Mouse (Mus musculus): Measurements from ENCODE around the gene Trim61.
"Not testable (repeated sequence)": the region's sequence is repeated elsewhere in the genome, so short reads cannot be mapped to it uniquely, and the experiment has no call there.

The Trim61 gene

DNA sequence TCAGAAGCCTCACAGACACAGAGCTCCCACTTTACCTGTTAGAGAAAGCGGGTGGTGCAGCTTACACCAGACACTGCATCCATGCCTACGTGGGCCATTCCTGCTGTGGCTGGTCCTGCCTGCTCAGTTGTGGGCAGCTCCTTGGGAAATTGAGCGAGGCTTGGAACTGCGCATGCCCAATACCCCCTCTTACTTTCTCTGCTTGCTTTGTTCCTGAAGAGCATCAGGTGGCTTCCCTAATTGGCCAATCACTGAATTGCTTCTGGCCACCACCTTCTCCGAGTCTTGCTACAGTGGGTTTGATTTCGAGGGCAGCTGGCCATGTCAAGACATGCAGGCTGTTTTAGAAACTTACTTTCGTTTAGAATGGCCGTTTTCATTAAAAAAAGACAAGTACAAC is at the start of gene Trim61, which contains the start of gene Trim60:
Gene Trim61 (minus strand): TSS at position 101 of the 400 bp plus-strand sequence.
Gene Trim60 (minus strand): TSS at position 162 of the 400 bp plus-strand sequence.
- DNase-seq (ENCODE audit: low spot score): no peak

DNA sequence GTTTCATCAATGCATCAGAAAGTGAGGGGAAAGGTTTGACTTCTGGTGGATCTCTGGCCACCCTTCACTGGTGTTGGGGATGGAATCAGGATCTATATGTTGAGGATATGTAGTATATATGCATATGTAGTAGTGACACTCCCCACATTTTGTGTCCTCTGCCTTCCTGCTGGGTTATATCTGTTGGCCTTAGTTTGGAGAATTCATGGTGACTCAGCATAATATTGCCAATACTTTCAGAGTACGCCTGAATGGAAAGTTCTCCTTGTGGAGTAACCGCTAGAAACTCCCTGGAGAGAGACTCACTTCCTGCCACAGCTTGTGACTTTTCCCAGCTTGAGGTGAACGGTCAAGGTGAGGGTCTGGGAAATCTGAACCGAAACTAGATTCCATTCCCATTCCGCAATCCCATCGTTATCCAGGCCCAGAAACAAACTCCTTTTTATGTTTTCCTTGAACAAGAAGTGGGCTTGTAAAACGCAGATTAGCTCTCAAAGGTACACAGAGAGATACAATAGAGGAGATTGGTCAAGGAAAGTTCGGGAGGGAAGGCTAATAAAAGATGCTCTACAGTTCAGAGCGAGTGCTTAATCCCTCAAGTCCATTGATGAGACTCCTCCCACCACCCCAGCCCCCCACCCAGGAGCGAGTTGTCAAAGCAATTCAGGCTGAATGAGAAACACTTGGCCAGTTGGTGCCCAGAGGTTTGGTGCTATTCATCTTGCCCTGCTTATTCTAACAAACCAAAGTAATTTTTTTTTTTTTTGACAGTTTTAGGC is 49.6 kb upstream of the Trim61 start:
- no peak for DNase-seq (ENCODE audit: low spot score)

DNA sequence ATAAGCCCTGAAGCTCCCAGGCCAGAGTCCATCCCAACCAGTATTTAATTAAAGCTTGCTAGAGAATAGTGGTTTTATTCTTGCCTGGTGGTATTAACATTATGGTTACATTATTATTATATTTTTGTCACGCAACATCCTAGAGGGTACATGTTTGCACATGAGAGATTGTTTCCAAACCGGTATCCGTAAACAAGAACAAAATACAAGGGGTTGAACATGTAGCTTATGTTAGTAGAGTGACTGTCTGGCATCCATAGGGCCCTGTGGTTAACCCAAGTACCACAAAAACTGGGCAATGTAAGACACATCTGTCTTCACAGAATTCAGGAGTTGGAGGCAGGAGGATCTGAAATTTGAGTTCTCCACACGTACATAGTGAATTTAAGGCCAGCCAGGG is 48.7 kb upstream of the Trim61 start:
- DNase-seq (ENCODE audit: low spot score): no peak

DNA sequence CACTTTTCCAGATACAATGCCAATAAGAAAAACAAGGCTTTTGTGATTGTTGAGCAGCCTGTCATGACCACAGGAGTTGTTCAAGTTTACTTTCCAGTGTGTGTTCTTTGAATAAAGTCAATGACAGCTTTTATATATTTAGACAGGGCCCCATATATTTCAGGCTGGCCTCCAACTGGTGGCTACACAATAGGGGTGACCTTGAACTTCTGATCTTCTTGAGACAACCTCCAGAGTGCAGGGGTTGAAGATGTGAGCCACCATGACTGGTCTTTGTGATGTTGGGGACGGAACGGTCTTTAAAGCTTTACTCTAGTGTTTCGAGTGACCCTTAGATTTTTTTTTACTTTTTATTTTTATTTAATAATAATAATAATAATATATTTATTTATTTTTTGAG is 47.3 kb upstream of the Trim61 start:
- DNase-seq (ENCODE audit: low spot score): no peak

DNA sequence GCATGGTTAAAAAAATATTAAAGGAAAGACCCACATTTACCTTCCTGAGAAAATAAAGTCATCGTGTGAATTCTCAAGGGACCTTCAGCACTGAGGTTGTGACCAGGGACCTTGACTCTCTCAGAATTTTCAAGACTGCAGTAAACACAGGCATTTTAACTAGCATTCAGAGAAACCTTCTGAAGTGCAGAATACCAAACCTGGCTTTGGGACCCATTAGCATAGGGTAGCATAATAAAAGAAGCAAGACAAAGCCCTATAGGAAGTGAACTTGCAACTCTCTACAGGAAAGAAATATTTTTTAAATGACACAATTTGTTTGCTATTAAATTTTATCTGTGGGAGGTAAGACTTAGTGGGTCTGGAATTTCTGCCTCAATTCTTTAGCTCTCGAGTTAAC is 45.7 kb upstream of the Trim61 start:
- no peak for DNase-seq (ENCODE audit: low spot score)

DNA sequence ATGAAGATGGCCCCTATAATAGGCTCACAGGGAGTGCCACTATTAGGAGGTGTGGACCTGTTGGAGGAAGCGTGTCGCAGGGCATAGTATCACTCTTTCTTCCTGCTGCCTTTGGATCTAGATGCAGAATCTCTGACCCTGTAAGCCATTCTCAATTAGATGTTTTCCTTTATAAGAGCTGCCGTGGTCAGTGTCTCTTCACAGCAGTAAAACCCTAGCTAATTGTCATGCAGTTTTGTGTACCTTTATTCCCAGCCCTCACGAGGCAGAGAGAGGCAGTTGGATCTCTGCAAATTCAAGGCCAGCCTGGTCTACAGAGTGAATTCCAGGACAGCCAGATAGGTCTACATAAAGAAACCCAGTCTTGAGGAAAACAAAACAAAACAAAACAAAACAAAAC is 43.9 kb upstream of the Trim61 start:
- DNase-seq (ENCODE audit: low spot score): no peak

DNA sequence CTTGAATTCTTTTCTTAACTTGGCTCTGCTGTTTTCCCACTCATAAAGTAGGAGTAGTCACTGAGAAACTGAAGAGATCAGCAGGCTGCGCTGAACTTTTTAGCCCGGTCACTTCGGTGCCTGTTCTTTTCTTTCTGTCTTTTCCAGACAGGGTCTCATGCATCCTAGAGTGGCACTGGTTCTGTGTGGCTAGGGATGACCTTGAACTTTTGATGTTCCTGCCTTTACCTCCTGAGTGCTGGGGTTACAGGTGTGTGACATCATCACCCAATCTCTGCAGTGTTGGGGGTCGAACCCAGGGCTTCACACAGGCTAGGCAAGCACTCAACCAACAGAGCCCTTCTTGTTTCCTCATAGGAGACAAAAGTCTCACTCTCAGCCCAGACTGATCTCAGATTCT is 38.4 kb upstream of the Trim61 start:
- DNase-seq (ENCODE audit: low spot score): no peak

DNA sequence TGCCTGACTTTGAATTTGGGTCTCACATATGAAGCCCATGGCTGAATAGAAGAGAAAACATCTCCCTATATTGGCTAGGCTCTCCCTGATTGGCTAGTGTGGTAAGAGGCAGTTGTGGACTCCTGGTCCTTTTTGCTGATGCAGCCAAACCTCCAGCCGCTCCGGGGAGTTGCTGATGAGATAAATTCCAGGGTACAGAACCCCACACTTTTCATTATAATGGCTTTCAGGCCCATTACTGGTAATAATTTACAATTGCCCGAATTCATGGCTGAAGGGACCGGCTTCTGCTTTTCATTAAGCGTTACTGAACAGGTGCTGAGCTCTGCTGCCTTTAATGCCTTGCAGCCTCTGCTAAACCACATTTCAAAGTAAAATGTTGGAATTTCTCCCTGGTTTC is 35.6 kb upstream of the Trim61 start:
- no peak for DNase-seq (ENCODE audit: low spot score)

DNA sequence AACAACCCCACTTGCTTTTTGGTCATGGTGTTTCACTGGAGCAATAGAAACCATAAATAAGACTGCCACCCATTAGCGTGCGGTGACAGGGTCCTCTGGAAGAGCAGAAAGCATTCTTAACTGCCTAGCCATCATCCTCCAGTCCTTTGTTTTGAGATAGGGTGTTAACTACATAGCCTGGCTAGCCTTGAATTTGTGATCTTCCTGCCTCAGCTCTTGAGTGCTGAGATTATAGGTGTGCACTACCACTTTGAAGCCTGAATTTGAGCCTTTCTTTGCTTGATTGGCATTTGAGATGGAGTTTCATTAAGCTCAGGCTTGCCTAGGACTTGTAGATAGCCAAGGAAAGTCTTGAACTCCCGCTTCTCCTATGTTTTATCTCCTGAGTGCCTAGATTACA is 35.2 kb upstream of the Trim61 start:
- DNase-seq (ENCODE audit: low spot score): no peak

DNA sequence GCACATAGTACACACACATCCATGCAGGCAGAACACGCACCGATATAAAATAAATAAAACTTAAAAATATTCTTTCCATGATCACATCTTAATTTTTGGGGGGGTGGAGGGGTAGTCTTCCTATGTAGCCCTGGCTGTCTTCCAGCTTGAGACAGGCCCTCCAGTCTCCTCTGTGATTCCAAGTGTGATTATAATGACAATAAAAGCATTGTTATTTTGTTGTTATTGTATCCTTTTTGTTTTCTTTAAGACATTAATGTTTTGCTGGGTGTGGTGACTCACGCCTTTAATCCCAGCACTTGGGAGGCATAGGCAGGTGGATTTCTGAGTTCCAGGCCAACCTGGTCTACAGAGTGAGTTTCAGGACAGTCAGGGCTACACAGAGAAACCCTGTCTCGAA is 29.5 kb upstream of the Trim61 start:
- no peak for DNase-seq (ENCODE audit: low spot score)

DNA sequence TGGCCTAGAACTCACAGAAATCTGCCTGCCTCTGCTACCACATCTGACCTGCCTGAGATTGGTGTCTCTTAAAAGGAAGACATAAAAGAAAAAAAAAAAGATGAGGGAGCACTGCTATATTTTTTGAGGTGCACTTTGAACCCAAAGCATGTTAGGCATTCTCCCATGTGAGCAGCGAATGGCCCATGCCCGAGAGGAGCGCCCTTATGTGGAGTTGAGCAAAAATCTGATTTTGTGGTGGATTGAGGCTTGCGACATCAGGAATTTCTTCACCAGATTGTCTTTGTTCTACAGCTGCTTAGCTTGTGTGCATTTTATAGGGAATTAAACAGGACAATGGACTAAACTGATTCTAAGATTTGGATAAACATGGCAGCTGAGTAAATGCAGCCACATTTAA is 28.9 kb upstream of the Trim61 start:
- DNase-seq (ENCODE audit: low spot score): no peak

DNA sequence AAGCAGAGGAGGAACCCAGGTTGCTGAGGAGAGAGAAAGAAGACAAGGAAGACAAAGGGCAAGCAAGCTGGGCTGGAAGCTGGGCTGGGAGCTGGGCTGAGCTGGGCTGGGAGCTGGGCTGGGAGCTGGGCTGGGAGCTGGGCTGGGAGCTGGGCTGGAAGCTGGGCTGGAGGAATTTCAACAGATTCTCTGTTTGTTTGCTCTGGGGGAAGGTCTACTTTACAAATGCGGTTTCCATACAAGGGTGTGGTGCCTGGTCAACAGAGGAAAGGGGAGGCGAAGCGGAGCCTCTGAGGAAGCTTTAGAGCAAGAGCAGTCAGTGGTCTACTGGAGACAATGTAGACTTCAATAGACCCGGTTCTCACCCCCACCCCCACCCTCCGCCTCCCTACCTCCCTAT is 28.2 kb upstream of the Trim61 start:
- no peak for DNase-seq (ENCODE audit: low spot score)

DNA sequence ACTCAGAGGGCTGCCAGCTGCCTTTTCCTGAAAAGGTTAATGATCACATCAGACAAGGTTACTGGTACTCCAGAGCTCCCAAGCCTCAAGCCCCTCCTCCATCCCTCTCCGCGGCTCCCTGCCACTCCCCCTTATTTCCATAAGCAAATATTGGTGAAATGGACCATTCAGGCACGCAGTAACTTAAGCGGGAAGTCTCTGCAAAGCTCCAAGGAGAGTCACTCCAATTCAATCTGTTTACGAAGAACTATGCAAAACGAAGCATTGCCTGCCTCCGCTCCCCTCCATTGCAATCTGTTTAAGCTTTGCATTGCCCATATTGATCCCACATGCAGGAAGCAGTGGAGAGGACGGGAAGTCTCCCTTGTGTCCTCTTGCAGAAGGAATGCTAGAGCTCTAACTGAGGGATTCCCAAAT is 18.8 kb upstream of the Trim61 start, which contains the start of gene Apela:
Gene Apela (minus strand): TSS at position 220 of the 417 bp plus-strand sequence.
- no peak for DNase-seq (ENCODE audit: low spot score)

DNA sequence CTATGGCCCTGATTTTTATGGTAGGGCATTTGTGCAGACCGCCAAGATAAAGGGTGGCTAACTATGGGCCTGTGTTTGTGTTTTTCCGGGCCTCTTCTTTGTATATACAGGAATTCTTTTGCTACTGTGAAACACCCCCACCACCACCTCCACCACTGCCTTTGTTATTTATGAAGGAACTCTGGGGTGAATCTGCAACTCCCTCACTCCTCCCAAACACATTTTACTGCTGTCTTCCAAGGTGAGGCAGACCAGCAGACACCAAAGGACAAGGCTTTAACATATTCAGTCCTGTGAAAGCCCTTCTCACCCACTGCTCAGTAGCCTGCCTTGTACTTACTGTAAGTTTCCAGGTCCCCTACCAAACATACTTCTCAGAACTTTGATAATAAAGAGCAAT is 15.8 kb upstream of the Trim61 start:
- DNase-seq (ENCODE audit: low spot score): no peak

DNA sequence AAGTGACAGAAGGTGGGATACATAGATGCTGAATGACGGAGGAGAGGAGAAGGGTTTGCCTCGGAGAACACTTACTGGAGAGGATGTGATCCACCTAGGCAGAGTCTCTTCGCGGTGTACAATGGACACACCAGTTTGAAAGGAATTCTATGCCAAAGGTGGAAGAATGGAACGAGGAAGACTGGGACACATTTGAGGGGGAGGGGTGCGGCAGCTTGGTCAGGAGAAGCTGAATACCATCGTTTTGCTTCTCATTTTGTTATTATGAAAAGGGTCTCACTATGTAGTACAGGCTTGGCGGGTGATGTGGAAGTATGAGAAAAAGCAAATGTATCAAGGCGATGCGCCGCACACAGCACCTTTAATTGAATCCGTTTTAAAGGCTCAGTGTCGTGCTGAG is 14.7 kb upstream of the Trim61 start:
- DNase-seq (ENCODE audit: low spot score): no peak

DNA sequence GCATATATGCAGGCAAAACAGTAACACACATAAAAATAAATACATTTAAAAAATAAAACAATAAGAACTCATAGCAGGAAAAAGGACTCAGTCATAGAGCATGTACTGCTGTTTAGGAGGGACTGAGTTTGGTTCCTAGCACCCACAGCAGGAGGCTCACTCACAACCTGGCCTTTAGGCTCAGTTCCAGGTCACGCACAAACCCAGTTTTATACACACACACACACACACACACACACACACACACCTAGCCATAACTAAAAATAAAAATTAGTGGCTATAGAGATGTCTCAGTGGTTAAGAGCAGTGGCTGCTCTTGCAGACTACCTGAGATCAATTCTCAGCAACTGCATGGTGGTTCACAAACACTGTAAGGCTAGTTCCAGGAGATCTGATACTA is 13.8 kb upstream of the Trim61 start:
- no peak for DNase-seq (ENCODE audit: low spot score)

DNA sequence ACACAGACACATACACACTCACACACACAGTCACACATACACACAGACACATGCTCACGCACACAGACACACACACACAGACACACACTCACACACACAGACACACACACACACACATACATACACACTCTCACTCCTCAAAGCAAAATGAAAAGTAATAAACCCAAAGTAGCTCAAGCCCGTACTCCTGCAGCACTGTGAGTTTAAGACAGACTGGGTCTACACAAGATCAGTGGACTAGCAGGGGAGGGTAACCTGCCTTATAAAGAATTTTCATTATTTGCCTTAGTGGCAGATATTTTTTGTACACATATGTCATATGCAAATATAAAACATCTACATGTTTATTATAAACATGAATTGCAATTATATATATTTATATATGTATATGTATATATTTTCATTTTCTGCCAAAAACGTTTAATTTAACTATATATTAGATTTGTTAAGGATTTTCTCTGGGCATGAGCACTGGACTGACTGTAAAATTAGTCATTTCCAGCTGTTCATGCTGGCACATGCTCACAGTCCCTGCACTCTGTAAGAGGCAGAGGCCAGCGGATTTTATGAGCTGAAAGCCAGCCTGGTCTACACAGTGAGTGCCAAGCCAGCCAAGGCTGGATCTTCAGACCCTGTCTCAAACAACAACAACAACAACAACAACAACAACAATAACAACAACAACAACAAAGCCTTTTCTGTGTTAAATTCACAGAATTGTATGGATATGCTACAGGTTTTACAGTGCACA is 12.6 kb upstream of the Trim61 start:
- DNase-seq (ENCODE audit: low spot score): no peak

DNA sequence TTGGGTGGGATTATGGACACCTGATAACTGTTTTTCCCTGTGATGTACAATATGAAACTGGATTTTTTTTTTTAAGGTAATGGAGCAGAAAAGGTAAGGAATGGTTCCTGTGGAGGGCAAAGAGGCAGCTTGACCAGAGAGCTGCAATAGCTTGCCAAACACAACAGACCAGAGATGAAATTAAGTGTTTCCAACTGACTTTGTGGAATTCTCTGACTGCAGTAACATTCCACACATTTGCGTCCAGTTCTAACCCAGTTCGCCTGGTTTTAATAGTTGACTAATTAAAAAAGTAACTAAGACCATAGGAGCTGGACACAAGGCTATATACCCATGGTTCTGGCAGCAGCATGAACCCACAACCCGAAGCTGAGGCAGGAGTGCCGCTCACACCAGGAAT is 11.5 kb upstream of the Trim61 start:
- DNase-seq (ENCODE audit: low spot score): no peak

DNA sequence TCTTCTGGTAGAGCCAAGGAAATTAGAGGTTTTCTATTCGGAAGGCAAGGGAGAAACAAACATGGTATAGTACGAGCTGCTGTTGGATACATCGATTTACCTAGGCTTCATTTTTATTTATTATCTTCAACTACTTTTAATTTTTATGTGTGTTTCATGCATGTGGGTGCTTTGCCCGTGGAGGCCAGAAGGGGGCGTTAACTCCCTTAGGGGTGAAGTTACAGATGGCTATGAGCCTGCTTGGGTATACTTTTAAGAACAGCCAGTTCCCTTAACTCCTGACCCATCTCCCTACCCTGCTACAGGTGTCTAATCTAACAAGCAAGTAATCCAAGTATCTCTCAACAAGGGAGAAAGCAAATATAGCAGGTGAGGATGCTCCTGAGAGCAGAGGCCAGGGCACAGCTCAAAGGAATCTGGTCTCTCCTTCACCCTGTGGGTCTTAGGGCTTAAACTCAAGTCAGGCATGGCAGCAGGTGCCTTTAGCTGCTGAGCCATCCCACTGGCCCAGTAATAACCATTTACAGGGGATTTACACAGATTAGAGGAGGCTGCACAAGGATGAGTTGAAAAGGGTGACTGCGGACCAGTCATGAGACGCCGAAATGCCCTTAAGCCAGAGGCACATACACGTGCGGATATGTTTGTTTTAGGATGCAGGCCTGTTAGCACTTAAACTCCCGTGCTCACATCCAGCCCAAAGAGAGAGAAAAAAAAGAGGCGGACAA is 10.8 kb upstream of the Trim61 start:
- DNase-seq (ENCODE audit: low spot score): no peak

DNA sequence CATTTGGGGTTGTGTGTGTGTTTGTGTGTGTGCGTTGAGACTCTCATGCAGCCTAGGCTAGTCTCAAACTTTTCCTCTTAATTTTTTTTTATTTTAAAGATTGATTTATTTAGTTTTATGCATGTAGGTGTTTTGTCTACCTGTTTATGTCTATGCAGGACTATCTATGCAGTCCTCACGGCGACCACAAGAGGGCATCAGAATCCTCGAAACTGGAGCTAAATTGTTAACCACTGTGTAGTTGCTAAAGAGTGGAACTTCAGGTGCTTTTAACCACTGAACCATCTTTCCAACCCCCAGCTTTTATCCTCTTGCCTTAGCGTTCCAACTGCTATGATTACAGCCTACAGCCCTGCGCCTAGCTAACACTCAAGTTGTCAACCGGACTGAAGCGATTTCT is 4.2 kb upstream of the Trim61 start:
- DNase-seq (ENCODE audit: low spot score): no peak

DNA sequence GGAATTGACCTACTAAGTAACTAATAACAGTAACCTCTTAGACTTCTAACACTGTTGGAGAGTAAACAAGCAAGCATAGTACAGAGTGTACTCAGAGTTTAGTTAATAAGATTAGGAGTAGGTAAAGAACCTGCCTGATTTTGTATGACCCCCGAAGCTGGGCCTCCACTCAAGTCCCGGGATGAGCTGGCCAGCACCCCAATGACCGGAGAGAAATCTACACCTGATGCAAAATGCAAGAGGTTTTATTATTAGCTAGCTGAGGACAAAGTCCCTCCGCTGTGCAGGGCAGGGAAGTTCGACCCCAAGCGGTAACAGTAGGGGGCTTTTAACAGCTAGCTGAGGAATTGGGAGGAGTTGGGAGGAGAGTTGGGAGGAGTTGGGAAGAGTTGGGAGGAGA is 10.7 kb downstream of the Trim61 start:
- not testable (repeated sequence) for DNase-seq (ENCODE audit: low spot score)

DNA sequence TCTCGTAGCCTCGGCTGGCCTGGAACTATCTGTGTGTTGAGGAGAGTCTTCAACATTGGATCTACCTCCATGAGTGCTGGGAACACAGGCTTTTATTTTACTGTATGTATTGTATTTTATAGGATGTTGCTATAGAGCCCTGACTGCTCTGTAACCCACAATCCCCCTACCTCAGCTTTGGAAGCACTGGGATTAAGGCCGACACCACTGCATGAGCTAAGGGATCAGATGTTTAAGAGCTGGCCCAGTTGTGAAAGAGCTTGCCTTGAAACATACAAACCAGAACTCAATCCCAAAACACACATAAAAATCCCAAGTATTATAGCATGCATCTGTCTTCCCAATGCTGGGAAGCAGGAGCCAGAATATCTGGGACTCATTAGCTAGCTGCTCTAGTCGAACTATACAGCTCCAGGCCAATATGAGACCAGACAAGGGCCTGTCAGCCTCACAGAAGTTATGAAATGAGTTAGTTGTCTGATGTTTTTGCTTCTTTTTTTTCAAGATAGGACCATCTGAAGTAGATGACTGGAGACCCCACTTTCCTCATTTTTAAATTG is 19.4 kb downstream of the Trim61 start:
- no peak for DNase-seq (ENCODE audit: low spot score)

DNA sequence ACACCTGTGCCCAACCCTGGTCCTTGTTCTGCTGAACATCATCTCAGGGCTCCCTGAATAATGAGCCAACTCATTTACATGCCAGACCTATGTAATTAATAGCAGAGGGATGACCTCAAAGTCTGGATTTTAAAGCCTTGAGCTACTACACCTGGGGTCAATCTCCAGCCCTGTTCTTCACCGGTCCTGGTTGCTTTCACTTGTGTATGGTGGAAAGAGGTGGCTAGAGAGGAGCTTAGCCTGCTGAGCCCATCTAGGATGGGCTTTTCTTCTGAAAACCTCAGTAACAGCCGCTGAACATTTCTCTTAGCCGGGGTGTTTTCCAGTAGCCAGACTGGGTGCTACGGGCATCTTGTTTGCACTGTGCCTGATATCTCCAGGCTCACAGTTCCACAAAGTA is 30.6 kb downstream of the Trim61 start, which contains the start of gene Trim75:
Gene Trim75 (minus strand): TSS at position 101 of the 400 bp plus-strand sequence.
- DNase-seq (ENCODE audit: low spot score): no peak
